Mouse (Mus musculus) CH12.LX (cell line): Measurements from ENCODE around the gene Hist1h4d. TPM values are rescaled to one million over a fixed set of nuclear protein-coding genes. Genes with fewer than 3 reads are reported as not detected.
A peak's percentile ranks its signal among the peaks of the same experiment; 100 is the strongest.

Experiments used
- DNase-seq: peaks from one replicate; pipeline ENCODE4 v3.0.0-alpha.2; 2013; ENCODE audit errors: extremely low read depth
- H3K27ac ChIP-seq: 2 replicates; pipeline ENCODE4 v1.5.1; 2012; ENCODE audit warnings: low read depth, mild to moderate bottlenecking, control low read depth, moderate library complexity; ENCODE audit not compliant: insufficient read depth
- H3K27me3 ChIP-seq: replicated peaks from 2 replicates; pipeline ENCODE3; 2012; ENCODE audit warnings: inconsistent platforms
- H3K36me3 ChIP-seq, 2 experiments: replicated peaks in 1 of 2; 2 replicates each; pipeline versions ENCODE3 to v1.6.1; 2012; ENCODE audit warnings: inconsistent platforms in 1 of 2, low read length in 1 of 2, mild to moderate bottlenecking in 1 of 2, mixed read lengths in 1 of 2, moderate library complexity in 1 of 2; ENCODE audit not compliant: control insufficient read depth in 1 of 2, insufficient read depth in 1 of 2
- H3K4me1 ChIP-seq, 2 experiments: 2 replicates each; pipeline ENCODE4 v1.6.1; 2012; ENCODE audit warnings: inconsistent platforms in 1 of 2, moderate library complexity in 1 of 2; ENCODE audit not compliant: insufficient read depth in 2 of 2, control insufficient read depth in 1 of 2
- H3K4me2 ChIP-seq: 2 replicates; pipeline ENCODE4 v1.6.1; 2012; ENCODE audit warnings: low read depth, mild to moderate bottlenecking, control low read depth; ENCODE audit not compliant: poor library complexity, insufficient read depth, severe bottlenecking
- H3K4me3 ChIP-seq, 3 experiments: fragments of 150-350 bp in 1 of 3; sonication (generic) in 1 of 3; replicated peaks in 1 of 3; 2 replicates each; pipeline versions ENCODE3 to v1.5.1; 2011 to 2012; ENCODE audit warnings: low read depth in 2 of 3, low read length in 2 of 3, mild to moderate bottlenecking in 2 of 3, moderate library complexity in 2 of 3, control low read depth in 1 of 3, improper control_type of control experiment in 1 of 3, inconsistent platforms in 1 of 3, mixed read lengths in 1 of 3; ENCODE audit not compliant: poor library complexity in 1 of 3
- H3K79me2 ChIP-seq: replicated peaks from 2 replicates; pipeline ENCODE4 v1.6.1; 2012; ENCODE audit warnings: mild to moderate bottlenecking, moderate library complexity; ENCODE audit not compliant: control insufficient read depth, poor library complexity, insufficient read depth, severe bottlenecking; ENCODE audit errors: extremely low read depth
- H3K9ac ChIP-seq: 2 replicates; pipeline ENCODE4 v1.6.1; 2012; ENCODE audit warnings: low read depth, mild to moderate bottlenecking, control low read depth, moderate library complexity; ENCODE audit not compliant: insufficient read depth
- H3K9me3 ChIP-seq: replicated peaks from 2 replicates; pipeline ENCODE3; 2012; ENCODE audit warnings: low read length, inconsistent platforms, mixed read lengths
- CHD1 ChIP-seq: IDR thresholded peaks from 2 replicates; pipeline ENCODE4 v1.6.1; 2012; ENCODE audit warnings: low read depth, low read length, improper control_type of control experiment, inconsistent platforms
- EP300 ChIP-seq: IDR thresholded peaks from 2 replicates; pipeline ENCODE4 v1.6.1; 2011; ENCODE audit warnings: low read length, improper control_type of control experiment
- GABPA ChIP-seq: IDR thresholded peaks from 2 replicates; pipeline ENCODE4 v1.6.1; 2012; ENCODE audit warnings: low read depth, low read length, improper control_type of control experiment, inconsistent platforms; ENCODE audit not compliant: insufficient replicate concordance
- HCFC1 ChIP-seq: IDR thresholded peaks from 2 replicates; pipeline ENCODE4 v1.6.1; 2012; ENCODE audit warnings: low read depth, mild to moderate bottlenecking, inconsistent platforms, low read length, improper control_type of control experiment
- IRF4 ChIP-seq: IDR thresholded peaks from 2 replicates; pipeline ENCODE4 v1.6.1; 2014; ENCODE audit warnings: low read depth, mild to moderate bottlenecking, inconsistent platforms, low read length, improper control_type of control experiment
- JUN ChIP-seq: IDR thresholded peaks from 2 replicates; pipeline ENCODE4 v1.6.1; 2011; ENCODE audit warnings: low read depth, mild to moderate bottlenecking, low read length, improper control_type of control experiment, moderate library complexity; ENCODE audit not compliant: insufficient read depth
- JUND ChIP-seq: conservative IDR thresholded peaks from 2 replicates; pipeline ENCODE4 v1.6.1; 2011; ENCODE audit warnings: low read depth, low read length, improper control_type of control experiment
- MAFK ChIP-seq: IDR thresholded peaks from 2 replicates; pipeline ENCODE4 v1.6.1; 2011; ENCODE audit warnings: low read length, improper control_type of control experiment; ENCODE audit not compliant: insufficient replicate concordance
- MAX ChIP-seq: IDR thresholded peaks from 2 replicates; pipeline ENCODE4 v1.6.1; 2011; ENCODE audit warnings: low read length, improper control_type of control experiment
- MAZ ChIP-seq: IDR thresholded peaks from 2 replicates; pipeline ENCODE4 v1.6.1; 2012; ENCODE audit warnings: low read depth, mild to moderate bottlenecking, inconsistent platforms, low read length, improper control_type of control experiment, moderate library complexity
- MEF2A ChIP-seq: IDR thresholded peaks from 2 replicates; pipeline ENCODE4 v1.6.1; 2014; ENCODE audit warnings: low read depth, mild to moderate bottlenecking, inconsistent platforms, low read length, improper control_type of control experiment, borderline replicate concordance
- MXI1 ChIP-seq: IDR thresholded peaks from 2 replicates; pipeline ENCODE4 v1.6.1; 2011; ENCODE audit warnings: mild to moderate bottlenecking, low read depth, low read length, improper control_type of control experiment
- MYC ChIP-seq: IDR thresholded peaks from 2 replicates; pipeline ENCODE4 v1.6.1; 2011; ENCODE audit warnings: low read depth, mild to moderate bottlenecking, improper control_type of control experiment, low read length
- NRF1 ChIP-seq: IDR thresholded peaks from 2 replicates; pipeline ENCODE4 v1.6.1; 2014; ENCODE audit warnings: low read depth, mild to moderate bottlenecking, inconsistent platforms, low read length, improper control_type of control experiment, moderate library complexity
- PAX5 ChIP-seq: IDR thresholded peaks from 2 replicates; pipeline ENCODE4 v1.6.1; 2012; ENCODE audit warnings: low read length, inconsistent platforms, mixed read lengths
- POLR2A ChIP-seq: IDR thresholded peaks from 2 replicates; pipeline ENCODE4 v1.6.1; 2011; ENCODE audit warnings: low read depth, mild to moderate bottlenecking, improper control_type of control experiment, low read length
- POLR2AphosphoS2 ChIP-seq: IDR thresholded peaks from 2 replicates; pipeline ENCODE4 v1.6.1; 2011; ENCODE audit warnings: low read depth, low read length, improper control_type of control experiment
- RCOR1 ChIP-seq: conservative IDR thresholded peaks from 2 replicates; pipeline ENCODE4 v1.6.1; 2012; ENCODE audit warnings: low read depth, mild to moderate bottlenecking, inconsistent platforms, low read length, improper control_type of control experiment
- SIN3A ChIP-seq: IDR thresholded peaks from 2 replicates; pipeline ENCODE4 v1.6.1; 2012; ENCODE audit warnings: low read length, improper control_type of control experiment, inconsistent platforms
- TBP ChIP-seq: conservative IDR thresholded peaks from 2 replicates; pipeline ENCODE4 v1.6.1; 2011; ENCODE audit warnings: low read depth, low read length, improper control_type of control experiment
- TCF12 ChIP-seq: IDR thresholded peaks from 2 replicates; pipeline ENCODE4 v1.6.1; 2014; ENCODE audit warnings: low read depth, mild to moderate bottlenecking, inconsistent platforms, low read length, improper control_type of control experiment
- UBTF ChIP-seq: IDR thresholded peaks from 2 replicates; pipeline ENCODE4 v1.6.1; 2012; ENCODE audit warnings: low read depth, mild to moderate bottlenecking, inconsistent platforms, low read length, improper control_type of control experiment, moderate library complexity
- USF1 ChIP-seq: IDR thresholded peaks from 2 replicates; pipeline ENCODE4 v1.6.1; 2014; ENCODE audit warnings: low read depth, mild to moderate bottlenecking, inconsistent platforms, low read length, improper control_type of control experiment
- ZKSCAN1 ChIP-seq: IDR thresholded peaks from 2 replicates; pipeline ENCODE4 v1.6.1; 2012; ENCODE audit warnings: low read depth, inconsistent platforms, low read length, improper control_type of control experiment, borderline replicate concordance
- ZMIZ1 ChIP-seq: IDR thresholded peaks from 2 replicates; pipeline ENCODE4 v1.6.1; 2012; ENCODE audit warnings: low read depth, mild to moderate bottlenecking, inconsistent platforms, low read length, improper control_type of control experiment
- ZNF384 ChIP-seq: IDR thresholded peaks from 2 replicates; pipeline ENCODE4 v1.6.1; 2012; ENCODE audit warnings: low read depth, low read length, improper control_type of control experiment, inconsistent platforms
- dilution Hi-C: fragments of 300-500 bp; cut with MboI; formaldehyde crosslinking; loops from 2 replicates; pipeline ENCODE4 v1.14.3; 2020; ENCODE audit warnings: low sequenced_read_pairs; ENCODE audit not compliant: extremely low pct_unique_long_range_greater_than_20kb, extremely low pct_ligation_motif_present
- in situ Hi-C: fragments of 300-500 bp; cut with MboI; formaldehyde crosslinking; loops from 3 replicates; pipeline ENCODE4 v1.14.3; 2019; ENCODE audit warnings: low sequenced_read_pairs, low pct_ligation_motif_present, low pct_unique_long_range_greater_than_20kb, mixed read lengths
- polyA plus RNA-seq: library from polyadenylated mRNA; unstranded; fragments of >175 nt; gene quantifications from 2 replicates; pipeline ENCODE4 v1.2.1, GENCODE M21; 2012; ENCODE audit warnings: low read depth; ENCODE audit not compliant: insufficient read length
- total RNA-seq, 2 experiments: library from RNA; depleted of rRNA; stranded (reverse); fragments of 300-350 nt in 1 of 2; fragments of >200 nt in 1 of 2; gene quantifications; 2 replicates each; pipeline ENCODE4 v1.2.3; 2012 to 2014

Hist1h4d gene
- total and polyA plus RNA-seq, 3 experiments = 6.7 to 1,831 (median 27.7) TPM

DNA sequence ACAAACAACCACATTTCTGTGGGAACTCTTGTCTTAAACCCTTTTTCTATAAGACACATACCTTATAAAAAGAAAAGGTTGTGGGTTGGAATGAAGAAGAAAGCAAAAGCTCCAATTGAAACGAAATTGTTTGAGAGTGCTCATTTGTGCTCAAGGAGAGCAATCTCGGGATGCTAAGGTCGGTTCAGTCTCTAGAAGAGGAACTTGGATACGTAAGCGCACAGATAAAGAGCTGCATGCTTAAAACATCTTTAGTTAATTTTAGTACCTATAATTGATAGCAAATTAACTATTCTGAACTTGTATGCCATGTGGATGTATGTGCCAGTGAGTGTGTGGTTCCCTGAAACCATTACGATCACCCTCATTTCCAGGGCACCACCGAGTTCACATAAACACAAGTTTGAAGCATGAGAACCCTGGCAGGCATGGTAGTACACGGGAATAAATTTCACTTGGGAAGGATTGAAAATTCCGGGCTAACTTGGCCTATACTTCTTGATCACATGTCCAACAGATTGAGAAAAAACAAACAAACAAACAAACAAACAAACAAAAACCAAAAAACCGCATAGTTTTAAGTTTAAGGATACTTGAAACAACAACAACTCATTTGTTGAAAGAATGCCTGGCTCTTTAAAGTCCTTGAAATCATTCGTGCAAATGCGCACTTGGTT lies 38.8 kb downstream of the Hist1h4d start:
- peak; percentile 42 for DNase-seq
- Histone ChIP-seq H3K9me3 (no peaks in the 10 kb centered on the region), H3K27me3 (no peaks in the 10 kb centered on the region), H3K4me1 (peaks cover 4 to 16% of the 10 kb centered on the region in 2 experiments), H3K9ac (peak overlapping the region; percentile 96), H3K4me3 (peak overlapping the region; percentile 55 to 70 (median 61)), H3K27ac (peak overlapping the region; percentile 98), H3K4me2 (peak overlapping the region; percentile 91), H3K79me2 (peaks cover 8% of the 10 kb centered on the region; the same call in 1 of the 2 replicates), H3K36me3 (peaks cover 0 to 4% of the 10 kb centered on the region in 2 experiments)
- dilution Hi-C loops (no loop called here), in situ Hi-C loops (no loop called here)
- TF ChIP-seq MYC (0 out of 2 replicates have a peak, but pooled peaks have one; percentile 25), SIN3A (peak; percentile 12; the same call in 1 of the 2 replicates), ZMIZ1 (no peak), MXI1 (peak; percentile 33; the same call in 1 of the 2 replicates), PAX5 (no peak), USF1 (no peak)

DNA sequence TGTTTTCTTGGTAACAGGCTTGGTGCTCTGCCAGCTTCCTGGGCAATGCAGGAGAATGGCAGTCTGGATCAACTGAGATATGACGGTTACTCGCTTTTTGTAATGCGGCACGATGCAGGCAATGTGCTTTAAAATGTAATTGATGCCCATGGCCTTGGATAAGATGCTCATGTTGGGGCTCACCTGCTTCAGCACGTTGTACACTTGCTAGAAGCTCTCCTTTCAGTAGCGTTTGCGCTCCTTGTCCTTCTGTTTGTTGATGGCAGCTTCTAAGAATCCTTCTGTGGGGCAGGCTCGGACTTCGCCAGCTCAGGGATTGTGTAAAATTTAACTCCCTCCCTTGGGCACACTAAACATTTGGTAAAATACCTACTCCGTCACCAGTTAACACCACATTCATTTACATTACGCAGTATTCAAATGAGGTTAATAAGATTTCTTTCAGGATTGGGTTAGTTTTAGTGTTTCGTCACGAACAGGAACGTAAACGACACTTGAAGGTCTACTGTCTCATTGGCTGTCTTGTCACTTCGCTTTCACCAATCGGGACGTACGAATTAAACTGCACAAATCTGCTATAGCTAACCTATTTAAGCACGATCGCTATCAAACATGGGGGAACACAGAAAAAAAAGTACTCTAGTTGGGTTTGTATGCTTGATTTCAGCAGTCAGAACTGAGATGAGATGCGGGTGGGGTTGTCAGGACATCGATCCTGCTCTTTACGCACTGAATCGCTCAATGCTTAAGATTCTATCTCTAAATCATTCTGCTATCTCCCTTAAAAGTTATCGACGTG lies 39.5 kb downstream of the Hist1h4d start, which contains the start of gene Hist1h2be:
TSS of gene Hist1h2be (minus strand) at position 392 of the 799 bp plus-strand sequence.
- H3K27me3 ChIP-seq = no peaks in the 10 kb centered on the region
- H3K36me3 ChIP-seq = no peaks in the 10 kb centered on the region
- no peaks in the 10 kb centered on the region for H3K9me3 ChIP-seq
- H3K27ac ChIP-seq = peak within 1 kb of the TSS; percentile 98
- in situ Hi-C loops = no loop called here
- peaks cover 8% of the 10 kb centered on the region; the same call in 1 of the 2 replicates for H3K79me2 ChIP-seq
- H3K4me2 ChIP-seq = peak within 1 kb of the TSS; percentile 91
- peak; percentile 96 for DNase-seq
- dilution Hi-C loops = no loop called here
- peak within 1 kb of the TSS; percentile 96 for H3K9ac ChIP-seq
- TF ChIP-seq UBTF (no peak), MEF2A (0 out of 2 replicates have a peak, but pooled peaks have one; percentile 0), MXI1 (no peak), MAFK (no peak), GABPA (peak; percentile 7; the same call in 1 of the 2 replicates), ZKSCAN1 (no peak), TBP (peak; percentile 98), SIN3A (no peak; the same call in 1 of the 2 replicates), RCOR1 (no peak), TCF12 (peak; percentile 48), NRF1 (no peak), POLR2A (no peak; the same call in 1 of the 2 replicates), POLR2AphosphoS2 (no peak), CHD1 (no peak), HCFC1 (peak; percentile 29; the same call in 1 of the 2 replicates), JUN (no peak), EP300 (no peak), IRF4 (no peak), MAZ (no peak), JUND (peak; percentile 17; the same call in 1 of the 2 replicates), MYC (peak; percentile 49), MAX (peak; percentile 55; the same call in 1 of the 2 replicates), ZNF384 (peak; percentile 74)
- peak within 1 kb of the TSS; percentile 55 to 70 (median 61) for H3K4me3 ChIP-seq
- H3K4me1 ChIP-seq = peaks cover 0 to 12% of the 10 kb centered on the region in 2 experiments; a peak in 3 of 4 replicates
